Mouse (Mus musculus) embryo, embryonic 11 days (tissue): ENCODE measurements around the gene Slc35b2.
A peak's percentile ranks its signal among the peaks of the same experiment; 100 is the strongest.

Source experiments
- DNase-seq: peaks from one replicate; pipeline ENCODE4 v3.0.0-alpha.2; 2015

Gene Slc35b2

GRCm38 (mm10) chr17:45563655-45564530, at the start of gene Slc35b2:
Gene Slc35b2 (plus strand): TSS chr17:45563874.
- peak; percentile 95 for DNase-seq

GRCm38 (mm10) chr17:45515204-45515726, 48.4 kb upstream of the Slc35b2 start:
- no peak for DNase-seq

GRCm38 (mm10) chr17:45515806-45516205, 47.9 kb upstream of the Slc35b2 start:
- DNase-seq, result no peak

GRCm38 (mm10) chr17:45516488-45516887, 47.2 kb upstream of the Slc35b2 start:
- DNase-seq, result peak; percentile 71

- no peak for DNase-seq
Observed at GRCm38 (mm10) chr17:45517135-45517534, 46.5 kb upstream of the Slc35b2 start.

GRCm38 (mm10) chr17:45517549-45518215, 46.0 kb upstream of the Slc35b2 start:
- DNase-seq, result no peak

- DNase-seq, result no peak
Observed at GRCm38 (mm10) chr17:45518766-45519475, 44.8 kb upstream of the Slc35b2 start.

- DNase-seq, result no peak
Observed at GRCm38 (mm10) chr17:45520136-45520535, 43.5 kb upstream of the Slc35b2 start.

GRCm38 (mm10) chr17:45523263-45523662, 40.4 kb upstream of the Slc35b2 start, which contains the start of gene Tcte1:
Gene Tcte1 (plus strand): TSS chr17:45523434.
- peak; percentile 91 for DNase-seq

- no peak for DNase-seq
Observed at GRCm38 (mm10) chr17:45524961-45525360, 38.7 kb upstream of the Slc35b2 start.

GRCm38 (mm10) chr17:45526571-45526970, 37.1 kb upstream of the Slc35b2 start:
- DNase-seq, result no peak

- DNase-seq, result no peak
Observed at GRCm38 (mm10) chr17:45530346-45530782, 33.3 kb upstream of the Slc35b2 start.

- no peak for DNase-seq
Observed at GRCm38 (mm10) chr17:45532896-45533295, 30.8 kb upstream of the Slc35b2 start.

GRCm38 (mm10) chr17:45536264-45536663, 27.4 kb upstream of the Slc35b2 start:
- DNase-seq, result peak; percentile 53

GRCm38 (mm10) chr17:45538394-45538793, 25.3 kb upstream of the Slc35b2 start:
- DNase-seq, result no peak

GRCm38 (mm10) chr17:45539664-45540063, 24.0 kb upstream of the Slc35b2 start:
- no peak for DNase-seq

- DNase-seq, result no peak
Observed at GRCm38 (mm10) chr17:45542129-45542528, 21.5 kb upstream of the Slc35b2 start.

- no peak for DNase-seq
Observed at GRCm38 (mm10) chr17:45542705-45543104, 21.0 kb upstream of the Slc35b2 start.

GRCm38 (mm10) chr17:45543115-45543514, 20.6 kb upstream of the Slc35b2 start:
- DNase-seq, result no peak

GRCm38 (mm10) chr17:45544001-45544872, 19.4 kb upstream of the Slc35b2 start:
- DNase-seq, result peak; percentile 53

GRCm38 (mm10) chr17:45544873-45545277, 18.8 kb upstream of the Slc35b2 start:
- DNase-seq, result peak; percentile 49
